Mouse (Mus musculus) adrenal gland (tissue): ENCODE results near the gene Fxr2.

Source experiments
- intact Hi-C: fragments of 180-260 bp; cut with DNase I; formaldehyde crosslinking; loops from one replicate; pipeline ENCODE4 v1.15.1; 2025
- long read RNA-seq, 2 experiments: library from polyadenylated mRNA; unstranded; transcript quantifications; one replicate each; pipeline ENCODE4 v2.0.0; 2020; ENCODE audit warnings: borderline replicate concordance in 1 of 2; ENCODE audit not compliant: insufficient replicate concordance in 1 of 2

Fxr2 gene
- long read RNA-seq, experiment 1, partial matches to known transcripts, result 7 of 9 reads
- long read RNA-seq, experiment 1, other reads (novel, unspliced or antisense), result 1 of 9 reads
- long read RNA-seq, experiment 2, partial matches to known transcripts, result 6 of 9 reads
- long read RNA-seq, experiment 2, other reads (novel, unspliced or antisense), result 3 of 9 reads

GRCm38 (mm10) chr11:69632284-69633089 is at the start of gene Fxr2:
Gene Fxr2 (plus strand): TSS chr11:69632990.
- intact Hi-C loops, result no loop called here

- intact Hi-C loops, result no loop called here
Measured at GRCm38 (mm10) chr11:69584008-69584407, 48.8 kb upstream of the Fxr2 start.

- intact Hi-C loops, result no loop called here
Measured at GRCm38 (mm10) chr11:69584937-69585336, 47.9 kb upstream of the Fxr2 start.

GRCm38 (mm10) chr11:69585718-69586325 is 47.0 kb upstream of the Fxr2 start:
- intact Hi-C loops, result no loop called here

GRCm38 (mm10) chr11:69589207-69589834 is 43.5 kb upstream of the Fxr2 start:
- intact Hi-C loops, result no loop called here

GRCm38 (mm10) chr11:69590622-69591021 is 42.2 kb upstream of the Fxr2 start:
- intact Hi-C loops, result no loop called here

- intact Hi-C loops, result no loop called here
Measured at GRCm38 (mm10) chr11:69591424-69591823, 41.4 kb upstream of the Fxr2 start.

GRCm38 (mm10) chr11:69591899-69592637 is 40.7 kb upstream of the Fxr2 start:
- intact Hi-C loops, result no loop called here

GRCm38 (mm10) chr11:69592799-69593198 is 40.0 kb upstream of the Fxr2 start:
- intact Hi-C loops, result no loop called here

- intact Hi-C loops, result no loop called here
Measured at GRCm38 (mm10) chr11:69594853-69595252, 37.9 kb upstream of the Fxr2 start.

GRCm38 (mm10) chr11:69599436-69599835 is 33.4 kb upstream of the Fxr2 start:
- intact Hi-C loops, result no loop called here

GRCm38 (mm10) chr11:69600098-69600497 is 32.7 kb upstream of the Fxr2 start:
- intact Hi-C loops, result no loop called here

- intact Hi-C loops, result no loop called here
Measured at GRCm38 (mm10) chr11:69601768-69602167, 31.0 kb upstream of the Fxr2 start.

GRCm38 (mm10) chr11:69603516-69603915 is 29.3 kb upstream of the Fxr2 start:
- intact Hi-C loops, result no loop called here

- intact Hi-C loops, result no loop called here
Measured at GRCm38 (mm10) chr11:69604347-69604746, 28.4 kb upstream of the Fxr2 start.

GRCm38 (mm10) chr11:69604795-69605664 is 27.8 kb upstream of the Fxr2 start:
- intact Hi-C loops, result no loop called here

- intact Hi-C loops, result no loop called here
Measured at GRCm38 (mm10) chr11:69605726-69606490, 26.9 kb upstream of the Fxr2 start, which contains the start of gene Atp1b2. Gene Atp1b2 (minus strand): TSS chr11:69605942.

GRCm38 (mm10) chr11:69606491-69606795 is 26.3 kb upstream of the Fxr2 start:
- intact Hi-C loops, result no loop called here

- intact Hi-C loops, result no loop called here
Measured at GRCm38 (mm10) chr11:69606832-69607231, 26.0 kb upstream of the Fxr2 start.

- intact Hi-C loops, result no loop called here
Measured at GRCm38 (mm10) chr11:69608525-69608924, 24.3 kb upstream of the Fxr2 start.
